Mouse (Mus musculus) c-Kit-positive CD71-positive TER-119-positive erythroid progenitor cells, embryonic 14.5 days (primary cell): ENCODE results near the gene Akr1e1.
"Not testable (repeated sequence)": the region's sequence is repeated elsewhere in the genome, so short reads cannot be mapped to it uniquely, and the experiment has no call there.

Source experiments
- DNase-seq: peaks from one replicate; pipeline ENCODE4 v3.0.0-alpha.2; 2013; ENCODE audit warnings: low spot score

Akr1e1 gene

DNA sequence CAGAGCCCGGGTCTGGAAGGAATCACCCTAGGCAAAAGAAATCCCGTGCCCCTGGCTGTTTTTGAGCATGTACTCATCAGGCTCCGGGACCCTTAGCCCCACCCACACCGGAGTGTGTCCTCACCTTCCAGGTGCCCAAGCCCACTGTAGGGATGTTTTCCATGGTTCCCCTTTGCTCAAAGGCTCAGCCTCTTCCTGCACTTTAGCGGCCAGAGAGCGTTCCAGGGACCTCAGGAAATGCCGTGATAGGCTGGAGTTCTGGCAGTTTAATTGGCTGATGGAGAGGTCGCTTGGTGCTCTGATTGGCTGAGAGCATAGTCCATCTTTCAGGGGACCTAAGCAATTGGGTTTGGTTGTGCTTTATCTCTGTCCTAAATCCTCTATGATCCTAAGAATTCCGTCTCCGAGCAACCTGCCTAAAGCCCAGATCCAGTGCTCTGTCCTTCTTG lies at the start of gene Akr1e1:
Gene Akr1e1, minus strand, starts transcription at position 214 of the 449 bp plus-strand sequence.
- DNase-seq: peak; percentile 76

DNA sequence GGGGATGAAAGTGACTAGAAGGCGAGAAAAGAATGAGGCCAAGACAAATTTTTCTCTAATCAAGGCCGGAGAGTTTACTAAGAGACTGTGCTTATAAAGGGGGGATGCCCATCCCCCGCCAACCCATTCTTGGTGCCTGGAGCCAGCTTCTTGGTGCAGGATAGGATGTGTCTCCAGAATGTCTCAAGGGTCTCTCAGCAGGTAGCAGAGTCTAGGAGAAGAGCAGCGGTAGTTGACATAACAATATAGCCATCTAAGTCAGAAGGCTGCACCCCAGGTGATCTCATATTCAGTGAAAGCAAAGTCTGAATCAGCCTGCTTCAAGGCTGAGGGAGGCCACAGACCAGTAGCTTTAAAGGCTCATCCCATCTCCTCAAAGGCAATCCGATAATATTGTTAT lies 49.4 kb upstream of the Akr1e1 start:
- DNase-seq: no peak

DNA sequence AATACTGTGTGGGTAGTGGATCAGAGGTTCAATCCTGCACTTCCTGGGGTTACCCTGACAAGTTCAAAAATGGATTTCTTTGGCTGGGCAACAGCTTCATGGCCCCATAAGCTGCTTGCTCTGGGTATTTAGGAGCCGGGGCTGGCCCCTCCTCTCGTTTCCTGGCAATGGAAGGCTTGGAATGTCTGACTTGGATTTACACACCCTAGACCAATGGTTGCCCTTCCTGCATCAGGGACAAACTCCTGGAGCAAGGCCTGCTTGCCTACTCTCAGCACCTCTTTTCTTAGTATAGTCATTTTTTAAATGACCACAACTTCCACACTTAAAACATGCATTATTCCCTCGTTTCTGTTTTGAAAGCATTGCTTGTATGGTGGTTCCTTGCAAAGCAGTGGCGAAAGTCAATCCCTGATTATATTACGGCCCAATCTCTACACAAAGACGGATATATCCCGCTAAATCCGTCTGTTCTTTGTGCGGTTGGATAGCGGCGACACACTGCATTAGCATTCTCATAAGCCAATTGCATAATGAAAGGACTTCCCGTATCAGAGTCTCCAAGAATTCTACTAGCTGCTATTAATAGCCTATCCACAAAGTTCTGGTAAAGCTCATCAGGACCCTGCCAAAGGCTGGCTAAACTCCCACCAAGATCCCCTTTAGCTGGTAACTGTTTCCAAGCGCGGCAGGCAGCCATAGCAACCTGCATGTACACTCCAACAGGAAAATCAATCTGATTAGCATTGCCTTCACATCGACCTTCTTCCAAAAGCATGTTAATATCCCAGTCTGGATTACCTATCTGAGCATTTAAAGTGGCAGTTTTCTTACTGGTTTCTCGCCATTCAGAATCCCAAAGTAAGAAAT lies 47.5 kb upstream of the Akr1e1 start:
- DNase-seq: no peak

DNA sequence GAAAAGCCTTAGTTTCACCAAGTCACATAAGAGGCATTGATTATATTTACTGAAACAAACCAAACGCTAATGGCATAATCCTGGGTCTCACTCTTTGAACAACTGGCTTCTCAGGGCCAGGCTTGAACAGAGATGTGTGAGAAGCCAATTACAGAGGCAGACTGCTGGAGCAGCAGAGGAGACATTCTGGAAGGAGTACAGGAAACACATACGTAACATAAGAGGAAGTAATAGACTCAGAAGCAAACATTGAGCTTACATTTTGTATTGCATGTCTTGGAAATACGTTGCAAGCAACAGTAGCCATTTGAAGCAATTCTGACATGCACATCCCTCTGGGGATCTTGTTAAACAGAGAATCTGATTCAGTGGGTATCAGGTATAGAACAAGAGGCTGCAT lies 41.2 kb upstream of the Akr1e1 start:
- no peak for DNase-seq

GRCm38 (mm10) chr13:4645248-4645647 lies 36.3 kb upstream of the Akr1e1 start:
- no peak for DNase-seq

DNA sequence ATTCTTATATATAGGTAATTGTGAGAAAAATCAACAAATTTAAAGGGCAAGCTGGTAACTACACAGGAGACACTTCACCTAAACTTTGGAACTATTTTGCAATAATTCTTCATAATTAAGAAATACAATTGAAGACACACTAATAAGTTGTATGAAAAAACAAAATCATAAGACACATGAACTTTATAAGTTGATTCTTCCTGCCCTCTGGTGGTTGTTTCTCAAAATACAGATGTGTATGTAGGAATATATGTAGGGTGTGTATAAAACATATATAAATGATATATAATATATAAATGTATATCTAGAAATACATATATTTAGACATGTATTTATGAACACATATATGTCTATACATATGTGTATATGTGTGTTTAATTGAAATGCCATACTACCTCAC lies 1.9 kb upstream of the Akr1e1 start:
- peak; percentile 11 for DNase-seq

DNA sequence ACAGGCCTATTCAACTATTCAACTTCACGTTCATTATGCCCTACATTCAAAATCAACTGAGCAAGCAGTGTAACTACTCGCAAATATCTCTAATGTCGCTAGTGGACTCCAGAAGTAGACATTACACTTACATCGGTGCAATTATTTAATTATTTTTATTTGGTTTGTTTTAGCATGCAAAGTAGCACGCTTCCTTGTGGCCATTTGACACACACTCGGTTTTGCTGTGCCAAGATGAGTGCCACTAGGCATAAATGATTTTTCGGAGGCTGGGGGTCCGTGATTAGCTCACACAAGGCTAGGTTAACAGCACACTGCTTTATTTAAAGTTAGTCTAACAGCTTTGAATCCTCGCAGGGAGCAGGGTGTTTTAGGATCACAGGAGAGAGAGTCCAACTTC lies 444 bp downstream of the Akr1e1 start:
- DNase-seq: peak; percentile 5

DNA sequence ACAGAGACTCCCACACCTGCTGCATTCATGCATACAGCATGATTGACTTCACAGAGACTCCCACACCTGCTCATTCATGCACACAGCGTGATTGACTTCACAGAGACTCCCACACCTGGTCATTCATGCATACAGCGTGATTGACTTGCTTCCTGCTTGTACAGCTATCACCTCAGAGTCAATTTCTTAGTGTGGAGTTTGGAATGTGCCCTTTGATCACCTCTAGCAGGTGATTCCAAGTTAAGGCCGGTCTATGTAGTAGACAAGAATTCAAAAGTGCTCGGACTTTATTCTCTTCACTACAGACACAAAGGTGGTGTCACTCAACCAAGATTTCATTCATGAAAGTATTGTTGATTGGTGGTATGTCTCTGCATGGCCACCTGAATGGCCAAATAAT lies 2.2 kb downstream of the Akr1e1 start:
- no peak for DNase-seq

GRCm38 (mm10) chr13:4603431-4603830 lies 5.5 kb downstream of the Akr1e1 start:
- DNase-seq: not testable (repeated sequence)

DNA sequence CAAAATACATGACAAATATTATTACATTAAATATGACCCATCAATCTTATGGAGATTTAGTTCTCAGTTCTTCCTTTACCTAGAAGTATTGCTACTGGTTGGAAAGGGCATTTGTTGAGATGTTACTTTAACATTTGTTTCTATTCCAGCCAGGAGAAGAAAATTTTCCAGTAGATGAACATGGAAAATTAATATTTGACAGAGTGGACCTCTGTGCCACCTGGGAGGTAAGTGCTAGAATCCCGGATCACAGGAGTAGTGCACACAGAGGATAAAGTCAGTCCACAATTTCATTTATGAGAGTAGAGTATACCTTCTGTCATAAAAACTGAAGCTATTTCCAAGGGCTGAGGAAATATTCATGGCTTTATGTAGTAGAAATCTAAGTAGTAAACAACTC lies 32.1 kb downstream of the Akr1e1 start:
- no peak for DNase-seq

- no peak for DNase-seq
Observed at GRCm38 (mm10) chr13:4573871-4574270, 35.1 kb downstream of the Akr1e1 start, which contains the start of gene Akr1c21. Gene Akr1c21, plus strand, starts transcription at chr13:4574075.

DNA sequence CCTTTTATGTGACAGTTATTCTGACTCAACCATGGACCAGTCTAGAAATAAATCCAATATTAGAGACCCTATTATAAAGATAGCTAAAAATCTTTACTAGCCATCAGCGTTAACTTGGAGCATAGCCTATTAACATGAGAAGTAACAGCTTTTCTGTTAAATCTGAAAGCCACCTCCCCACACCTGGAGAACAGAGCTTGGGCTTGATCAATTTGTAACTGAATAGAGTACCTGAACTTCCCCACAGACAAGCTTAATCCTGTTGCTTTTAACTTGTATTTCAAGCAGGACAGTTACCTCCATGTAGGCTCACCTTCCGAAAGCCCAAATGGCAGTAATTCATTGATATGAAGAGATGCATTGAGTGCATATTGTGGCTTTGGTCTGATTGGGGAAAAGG lies 43.0 kb downstream of the Akr1e1 start:
- DNase-seq: no peak

DNA sequence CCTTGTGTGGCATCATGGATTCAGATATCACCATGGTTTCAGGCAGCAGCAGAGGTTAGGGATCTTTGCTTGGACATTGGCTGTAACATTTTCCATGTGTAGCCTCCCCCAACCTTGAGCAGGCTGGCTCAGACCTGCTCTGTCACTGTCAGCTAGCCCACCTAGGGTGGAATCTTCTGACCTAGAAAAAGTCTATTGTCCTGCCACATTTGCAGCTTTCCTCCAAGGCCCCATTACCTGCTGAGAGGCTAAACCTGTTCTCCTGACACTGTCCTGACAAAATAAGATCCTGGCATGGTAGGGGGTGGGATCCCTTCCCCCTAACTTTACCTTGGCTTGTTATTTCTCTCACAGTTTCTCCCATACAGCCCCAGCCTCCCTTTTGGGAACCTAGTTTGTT lies 48.5 kb downstream of the Akr1e1 start:
- DNase-seq: no peak

GRCm38 (mm10) chr13:4559143-4559542 lies 49.8 kb downstream of the Akr1e1 start:
- no peak for DNase-seq
